Mouse (Mus musculus) heart, embryonic 11.5 days (tissue): ENCODE measurements around the gene Sbno1. TPM values are rescaled to one million over a fixed set of nuclear protein-coding genes. Genes with fewer than 3 reads are reported as not detected.
"Not testable (repeated sequence)": the region's sequence is repeated elsewhere in the genome, so short reads cannot be mapped to it uniquely, and the experiment has no call there.

Experiments used
- ATAC-seq: fragments of 200-750 bp; cut with Nextera tagmentation; replicated peaks from 2 replicates; pipeline ENCODE4 v1.8.0; 2017; ENCODE audit warnings: moderate library complexity; ENCODE audit not compliant: insufficient number of reproducible peaks, low FRiP score, low TSS enrichment
- H3K27ac ChIP-seq: fragments of 300-500 bp; sonication (generic); 2 replicates; pipeline ENCODE4 v1.5.1; 2014; ENCODE audit warnings: mild to moderate bottlenecking, low read depth, low read length
- H3K27me3 ChIP-seq: fragments of 300-500 bp; sonication (generic); 2 replicates; pipeline ENCODE4 v1.6.1; 2014; ENCODE audit warnings: mild to moderate bottlenecking, low read length, mixed read lengths; ENCODE audit not compliant: control insufficient read depth, insufficient read depth
- H3K36me3 ChIP-seq: fragments of 300-500 bp; sonication (generic); 2 replicates; pipeline ENCODE4 v1.6.1; 2014; ENCODE audit warnings: mild to moderate bottlenecking, low read length, moderate library complexity, mixed read lengths; ENCODE audit not compliant: control insufficient read depth, insufficient read depth
- H3K4me1 ChIP-seq: fragments of 300-500 bp; sonication (generic); 2 replicates; pipeline ENCODE4 v1.6.1; 2014; ENCODE audit warnings: low read length; ENCODE audit not compliant: control insufficient read depth, insufficient read depth
- H3K4me2 ChIP-seq: fragments of 300-500 bp; sonication (generic); 2 replicates; pipeline ENCODE4 v1.6.1; 2014; ENCODE audit warnings: mild to moderate bottlenecking, moderate library complexity
- H3K4me3 ChIP-seq: fragments of 300-500 bp; sonication (generic); 2 replicates; pipeline ENCODE4 v1.5.1; 2014; ENCODE audit warnings: low read depth, low read length
- H3K9ac ChIP-seq: fragments of 300-500 bp; sonication (generic); 2 replicates; pipeline ENCODE4 v1.6.1; 2014; ENCODE audit warnings: mild to moderate bottlenecking, low read depth, low read length, moderate library complexity
- H3K9me3 ChIP-seq: fragments of 300-500 bp; sonication (generic); replicated peaks from 2 replicates; pipeline ENCODE4 v1.6.1; 2016; ENCODE audit warnings: low read length; ENCODE audit not compliant: control insufficient read depth
- WGBS: fragments of 180-500 bp; shearing (Covaris S2); extraction: QIAGEN DNeasy Blood & Tissue Kit; methylation state at CpG from one replicate; pipeline ENCODE4 v1.1.7; 2014; ENCODE audit not compliant: insufficient replicate concordance; 5-methylcytosine and 5-hydroxymethylcytosine counted together
- polyA plus RNA-seq: library from polyadenylated mRNA; unstranded; fragments of >200 nt; fragmentation: Nextera tagmentation; extraction: Ambion mirVana; gene quantifications from 2 replicates; pipeline ENCODE4 v1.2.1, GENCODE M21; 2014

The Sbno1 gene
- polyA plus RNA-seq, 1 experiment from 2014 or later, result 81.6 TPM

DNA sequence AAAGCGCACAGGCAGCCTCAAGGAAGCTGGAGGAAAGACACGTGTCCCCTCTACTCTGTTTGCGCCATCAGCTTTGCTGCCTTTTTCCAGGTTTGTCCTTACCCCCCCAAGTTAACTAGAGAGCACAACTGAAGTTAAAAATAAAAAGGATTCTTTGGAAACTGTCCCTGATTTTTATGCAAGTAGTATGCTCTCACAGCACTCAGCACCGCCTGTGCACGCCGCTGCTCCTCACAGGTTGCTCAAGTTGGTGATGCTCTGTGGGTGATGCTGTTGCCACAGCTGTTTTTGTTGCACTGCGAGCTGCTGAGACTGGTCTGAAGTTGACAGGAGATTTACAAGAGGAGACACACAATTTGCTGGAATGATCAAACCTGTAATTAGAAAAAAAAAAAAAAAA lies 51.5 kb downstream of the Sbno1 start:
- H3K4me2 ChIP-seq, result no peak overlapping the region
- ATAC-seq, result no peak
- no peaks in the 10 kb centered on the region for H3K9me3 ChIP-seq
- WGBS, result 94% methylated on average over 7 of the region's 7 CpGs
- H3K9ac ChIP-seq, result no peak overlapping the region
- H3K27me3 ChIP-seq, result no peaks in the 10 kb centered on the region
- no peak overlapping the region for H3K4me3 ChIP-seq
- no peaks in the 10 kb centered on the region for H3K4me1 ChIP-seq
- peaks cover 50% of the 10 kb centered on the region for H3K36me3 ChIP-seq
- H3K27ac ChIP-seq, result no peak overlapping the region

DNA sequence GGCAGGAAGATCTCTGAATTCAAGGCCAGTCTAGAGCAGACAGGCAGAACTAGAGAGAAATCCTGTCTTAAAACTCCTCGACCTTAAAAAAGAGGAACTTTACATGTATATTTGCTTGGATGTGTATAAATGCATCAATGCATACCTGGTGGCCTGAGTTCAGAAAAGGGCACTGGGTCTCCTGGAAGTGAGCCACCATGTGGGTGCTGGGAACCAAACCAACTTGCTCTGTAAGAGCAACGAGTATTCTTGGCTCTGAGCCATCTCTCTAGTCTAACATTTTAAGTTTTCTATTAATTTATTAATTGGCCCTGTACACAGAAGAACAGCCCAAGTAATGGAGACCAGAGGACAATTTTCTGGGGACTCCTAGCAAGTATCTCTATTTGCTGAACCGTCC lies 59.1 kb downstream of the Sbno1 start:
- Histone ChIP-seq H3K27ac (no peak overlapping the region), H3K9ac (no peak overlapping the region), H3K4me2 (no peak overlapping the region), H3K4me3 (no peak overlapping the region), H3K27me3 (no peaks in the 10 kb centered on the region), H3K4me1 (no peaks in the 10 kb centered on the region), H3K36me3 (peaks cover 11% of the 10 kb centered on the region), H3K9me3 (no peaks in the 10 kb centered on the region)
- no peak for ATAC-seq
- WGBS, result 87% methylated on average over 3 of the region's 3 CpGs

GRCm38 (mm10) chr5:124365754-124366153 lies 60.0 kb downstream of the Sbno1 start:
- no peak for ATAC-seq
- Histone ChIP-seq H3K4me3 (no peak overlapping the region), H3K4me2 (no peak overlapping the region), H3K9me3 (no peaks in the 10 kb centered on the region), H3K36me3 (peaks cover 7% of the 10 kb centered on the region; the same call in 1 of the 2 replicates), H3K27me3 (no peaks in the 10 kb centered on the region), H3K4me1 (no peaks in the 10 kb centered on the region), H3K27ac (no peak overlapping the region), H3K9ac (no peak overlapping the region)
- 88% methylated on average over 2 of the region's 2 CpGs for WGBS

DNA sequence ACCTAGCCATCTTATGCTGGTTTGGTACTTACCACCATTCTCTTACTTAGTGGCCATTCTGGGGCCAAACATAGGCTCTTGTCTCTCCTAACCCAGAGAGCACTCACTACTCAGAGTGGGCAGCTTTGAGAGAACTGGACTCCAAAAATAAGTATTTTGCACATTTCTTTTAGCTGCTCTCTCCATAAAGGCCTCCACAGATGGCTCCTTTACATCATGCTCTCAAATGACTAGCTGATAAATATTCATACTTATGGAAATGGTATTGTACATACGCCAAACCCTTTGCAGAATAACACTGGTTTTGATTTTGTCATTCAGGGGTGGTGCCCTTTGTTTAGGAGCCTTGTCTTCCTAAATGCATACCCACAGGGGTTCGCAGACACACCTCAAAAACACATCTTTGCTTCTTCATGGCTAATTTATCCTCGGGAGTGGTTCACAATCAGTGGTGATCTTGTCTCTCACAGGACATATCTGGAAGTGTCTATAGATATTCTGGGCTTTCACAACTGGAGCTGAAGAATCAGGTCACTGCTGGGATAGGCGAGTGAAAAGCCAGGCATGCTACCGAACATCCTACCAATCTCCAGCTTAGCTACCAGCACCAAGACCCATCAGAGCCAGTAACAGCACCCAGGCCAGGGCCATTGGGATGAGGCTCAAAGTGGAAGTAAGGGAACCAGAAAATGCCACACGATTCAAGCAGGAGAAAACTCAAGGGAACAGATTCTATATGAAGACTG lies 61.5 kb downstream of the Sbno1 start:
- Histone ChIP-seq H3K4me3 (no peak overlapping the region), H3K27me3 (no peaks in the 10 kb centered on the region), H3K4me2 (no peak overlapping the region), H3K36me3 (no peaks in the 10 kb centered on the region), H3K27ac (no peak overlapping the region), H3K4me1 (no peaks in the 10 kb centered on the region), H3K9ac (no peak overlapping the region), H3K9me3 (no peaks in the 10 kb centered on the region)
- WGBS, result 87% methylated on average over 6 of the region's 6 CpGs
- ATAC-seq, result no peak

- H3K36me3 ChIP-seq, H3K4me3 ChIP-seq, H3K4me2 ChIP-seq, H3K27me3 ChIP-seq, H3K4me1 ChIP-seq, H3K9me3 ChIP-seq, H3K27ac ChIP-seq, H3K9ac ChIP-seq, ATAC-seq: not testable (repeated sequence)
- WGBS, result 90% methylated on average over 5 of the region's 5 CpGs
These were observed 62.8 kb downstream of the Sbno1 start, which contains the start of gene Cdk2ap1 for GRCm38 (mm10) chr5:124362982-124363381. Gene Cdk2ap1, minus strand, starts transcription at chr5:124363082.

DNA sequence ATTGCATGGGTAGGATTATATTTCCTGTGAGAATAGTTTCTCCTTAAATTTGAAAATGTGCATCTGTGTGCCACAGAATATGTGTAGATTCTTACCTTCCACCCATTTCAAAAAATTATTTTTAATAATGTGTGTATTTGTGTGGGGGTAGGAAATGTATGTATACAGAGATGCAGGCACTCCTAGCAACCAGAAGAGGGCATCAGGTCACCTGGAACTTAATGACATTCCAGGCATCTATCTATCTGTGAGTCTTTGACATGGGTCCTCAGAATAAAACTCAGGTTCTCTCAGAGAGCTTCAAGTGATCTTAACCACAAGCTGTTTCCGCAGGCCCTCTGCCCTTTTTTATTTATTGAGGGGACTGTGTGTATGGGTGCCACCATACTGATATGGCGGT lies 66.2 kb downstream of the Sbno1 start:
- 79% methylated on average over 2 of the region's 2 CpGs for WGBS
- Histone ChIP-seq H3K27me3 (no peaks in the 10 kb centered on the region), H3K4me1 (no peaks in the 10 kb centered on the region), H3K9ac (no peak overlapping the region), H3K4me3 (no peak overlapping the region), H3K36me3 (no peaks in the 10 kb centered on the region), H3K27ac (no peak overlapping the region), H3K9me3 (no peaks in the 10 kb centered on the region), H3K4me2 (no peak overlapping the region)
- no peak for ATAC-seq

DNA sequence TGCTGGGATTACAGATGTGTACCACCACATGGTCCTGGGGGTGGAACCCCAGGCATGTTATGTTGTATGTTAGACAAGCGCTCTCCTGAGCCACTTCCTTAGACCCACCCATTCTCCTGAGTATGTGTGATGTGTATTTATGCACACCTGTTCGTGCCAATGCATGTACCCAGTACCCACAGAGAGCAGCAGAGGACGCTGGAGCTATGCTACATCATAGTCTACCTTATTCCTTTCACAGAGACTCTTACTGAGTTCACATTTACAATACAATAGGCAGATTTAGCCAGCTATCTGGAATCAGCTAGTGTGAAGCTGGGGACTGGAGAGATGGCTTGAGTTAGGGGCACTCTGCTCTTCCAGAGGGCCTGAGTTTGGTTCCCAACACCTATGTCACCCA lies 69.1 kb downstream of the Sbno1 start:
- 44% methylated on average over 3 of the region's 3 CpGs for WGBS
- Histone ChIP-seq H3K36me3 (no peaks in the 10 kb centered on the region), H3K4me3 (no peak overlapping the region), H3K27me3 (no peaks in the 10 kb centered on the region), H3K4me2 (no peak overlapping the region), H3K27ac (no peak overlapping the region), H3K9ac (no peak overlapping the region), H3K9me3 (no peaks in the 10 kb centered on the region), H3K4me1 (peaks cover 7% of the 10 kb centered on the region)
- no peak for ATAC-seq

DNA sequence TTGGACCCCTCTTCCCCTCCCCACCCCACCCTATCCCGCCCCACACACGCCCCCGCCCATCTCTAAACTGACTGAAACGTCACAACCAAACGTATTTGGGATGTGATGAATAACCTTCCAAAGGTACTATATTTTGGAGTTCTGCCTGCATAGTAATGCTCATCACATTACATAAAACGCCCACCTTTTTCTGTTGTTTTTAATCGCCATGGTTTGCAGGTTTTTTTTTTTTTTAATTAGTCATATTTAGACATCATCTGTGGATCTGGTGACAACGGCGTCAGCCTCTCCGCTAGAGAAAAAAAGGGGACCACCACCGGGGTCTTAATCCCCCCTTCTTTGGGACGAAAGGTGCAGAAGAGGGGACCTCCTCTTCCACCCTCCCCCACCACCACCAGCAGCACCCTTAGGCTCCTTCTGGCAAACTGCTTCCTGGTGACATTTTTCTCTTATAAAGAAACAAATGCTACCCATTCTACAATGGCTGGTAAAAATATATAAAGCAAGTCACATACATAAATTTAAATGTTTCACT lies 70.3 kb downstream of the Sbno1 start:
- H3K27ac ChIP-seq, result no peak overlapping the region
- WGBS, result 4% methylated on average over 12 of the region's 12 CpGs
- H3K4me3 ChIP-seq, result peak overlapping the region; percentile 97
- H3K9me3 ChIP-seq, result no peaks in the 10 kb centered on the region
- no peak overlapping the region for H3K9ac ChIP-seq
- no peak for ATAC-seq
- H3K4me2 ChIP-seq, result peak overlapping the region; percentile 67
- H3K36me3 ChIP-seq, result no peaks in the 10 kb centered on the region
- H3K27me3 ChIP-seq, result no peaks in the 10 kb centered on the region
- peaks cover 17% of the 10 kb centered on the region for H3K4me1 ChIP-seq
